Mouse (Mus musculus) spleen, postnatal 4 days (tissue): ENCODE data around the gene Olfr1350.
"Not testable (repeated sequence)": the region's sequence is repeated elsewhere in the genome, so short reads cannot be mapped to it uniquely, and the experiment has no call there.

ENCODE experiments used
- DNase-seq, 2 experiments: peaks; one replicate each; pipeline ENCODE4 v3.0.0; 2022; ENCODE audit warnings: low spot score in 2 of 2

Olfr1350 gene

GRCm38 (mm10) chr7:6564541-6564940 is at the start of gene Olfr1350:
Gene Olfr1350, plus strand, starts transcription at chr7:6564841.
- no peak for DNase-seq

GRCm38 (mm10) chr7:6521666-6522065 is 43.0 kb upstream of the Olfr1350 start:
- DNase-seq, result no peak

- DNase-seq, result no peak
Observed at GRCm38 (mm10) chr7:6522850-6523249, 41.8 kb upstream of the Olfr1350 start, which contains the start of gene Olfr1349. Gene Olfr1349, minus strand, starts transcription at chr7:6522950.

GRCm38 (mm10) chr7:6525001-6525400 is 39.6 kb upstream of the Olfr1350 start:
- no peak for DNase-seq

GRCm38 (mm10) chr7:6526141-6526540 is 38.5 kb upstream of the Olfr1350 start:
- no peak for DNase-seq

GRCm38 (mm10) chr7:6586096-6586759 is 21.6 kb downstream of the Olfr1350 start:
- DNase-seq, result no peak

GRCm38 (mm10) chr7:6588766-6589165 is 24.1 kb downstream of the Olfr1350 start:
- DNase-seq, result not testable (repeated sequence)

- no peak for DNase-seq
Observed at GRCm38 (mm10) chr7:6603331-6603730, 38.7 kb downstream of the Olfr1350 start.
